Mouse (Mus musculus): ENCODE measurements at regions not wholly inside any gene's neighbourhood (a gene's known extent, or its start where the extent isn't known, plus 50 kb on each side); places are given as distances from the start of the nearest gene placed in this dataset.

DNA sequence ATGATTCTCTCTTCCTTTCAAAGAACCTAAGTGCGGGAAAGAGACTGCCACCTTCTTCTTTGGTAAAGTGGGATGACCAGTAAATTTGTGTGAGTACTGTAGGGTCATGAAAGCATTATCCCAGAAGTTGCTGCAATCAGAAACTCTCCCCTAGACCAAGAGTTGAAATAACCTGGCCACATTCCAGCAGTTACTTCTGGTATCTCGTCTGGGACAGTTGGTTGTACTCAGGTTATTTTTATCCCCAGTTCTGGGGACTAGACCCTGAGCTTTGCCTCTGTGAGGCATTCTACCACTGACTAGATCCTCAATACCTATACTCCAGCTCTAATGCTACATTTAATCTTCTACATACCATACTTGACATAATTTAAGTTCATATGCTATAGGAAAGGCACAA lies 259.8 kb upstream of the Camk1g start:
- TF ChIP-seq POLR2A (IDR thresholded peaks at IDR 0.05; ENCODE audit: borderline replicate concordance, insufficient read depth, low read length) (no peak), CTCF (IDR thresholded peaks at IDR 0.05; ENCODE audit: borderline replicate concordance, insufficient read depth, low read depth, low read length) (no peak)
